Mouse (Mus musculus) heart, embryonic 10.5 days (tissue): ENCODE measurements around the gene Crtc3. TPM values are rescaled to one million over a fixed set of nuclear protein-coding genes. Genes with fewer than 3 reads are reported as not detected.
A peak's percentile ranks its signal among the peaks of the same experiment; 100 is the strongest.

Experiments used
- DNase-seq: peaks from one replicate; pipeline ENCODE4 v3.0.0-alpha.2; 2017; ENCODE audit warnings: low spot score
- H3K27ac ChIP-seq: fragments of 300-500 bp; sonication (generic); 2 replicates; pipeline ENCODE4 v1.5.1; 2016; ENCODE audit warnings: mild to moderate bottlenecking
- H3K27me3 ChIP-seq: fragments of 300-500 bp; sonication (generic); 2 replicates; pipeline ENCODE4 v1.6.1; 2016; ENCODE audit warnings: mild to moderate bottlenecking; ENCODE audit not compliant: poor library complexity, insufficient read depth, severe bottlenecking
- H3K36me3 ChIP-seq: fragments of 300-500 bp; sonication (generic); 2 replicates; pipeline ENCODE4 v1.6.1; 2016; ENCODE audit warnings: mild to moderate bottlenecking, moderate library complexity
- H3K4me1 ChIP-seq: fragments of 300-500 bp; sonication (generic); 2 replicates; pipeline ENCODE4 v1.6.1; 2016; ENCODE audit warnings: mild to moderate bottlenecking
- H3K4me3 ChIP-seq: fragments of 300-500 bp; sonication (generic); 2 replicates; pipeline ENCODE4 v1.5.1; 2016; ENCODE audit warnings: mild to moderate bottlenecking, moderate library complexity
- H3K9me3 ChIP-seq: fragments of 300-500 bp; sonication (generic); 2 replicates; pipeline ENCODE4 v1.6.1; 2016; ENCODE audit warnings: mild to moderate bottlenecking, moderate library complexity
- WGBS: fragments of 180-500 bp; shearing (Covaris S2); methylation state at CpG from one replicate; pipeline ENCODE4 v1.1.7; 2016; 5-methylcytosine and 5-hydroxymethylcytosine counted together
- polyA plus RNA-seq: library from polyadenylated mRNA; unstranded; fragments of >200 nt; fragmentation: Nextera tagmentation; extraction: Ambion mirVana; gene quantifications from 2 replicates; pipeline ENCODE4 v1.2.1, GENCODE M21; 2016

The Crtc3 gene
- polyA plus RNA-seq, 1 experiment from 2014 or later, result 18.6 TPM

GRCm38 (mm10) chr7:80631993-80632392 lies 56.7 kb downstream of the Crtc3 start:
- no peaks in the 10 kb centered on the region for H3K9me3 ChIP-seq
- H3K4me1 ChIP-seq, result peaks cover 61% of the 10 kb centered on the region
- no peak overlapping the region for H3K4me3 ChIP-seq
- no peak for DNase-seq
- peaks cover 3% of the 10 kb centered on the region; the same call in 1 of the 2 replicates for H3K36me3 ChIP-seq
- 76% methylated on average over 6 of the region's 6 CpGs for WGBS
- no peak overlapping the region for H3K27ac ChIP-seq
- no peaks in the 10 kb centered on the region for H3K27me3 ChIP-seq

- peaks cover 59% of the 10 kb centered on the region for H3K4me1 ChIP-seq
- no peaks in the 10 kb centered on the region for H3K27me3 ChIP-seq
- 76% methylated on average over 3 of the region's 3 CpGs for WGBS
- H3K36me3 ChIP-seq, result peaks cover 5% of the 10 kb centered on the region; the same call in 1 of the 2 replicates
- no peaks in the 10 kb centered on the region for H3K9me3 ChIP-seq
- 0 out of 2 replicates have a peak overlapping the region, but pooled peaks have one; percentile 13 for H3K27ac ChIP-seq
- DNase-seq, result no peak
- H3K4me3 ChIP-seq, result no peak overlapping the region
Measured at GRCm38 (mm10) chr7:80631405-80631804, 57.3 kb downstream of the Crtc3 start.

- Histone ChIP-seq H3K36me3 (peaks cover 12% of the 10 kb centered on the region; the same call in 1 of the 2 replicates), H3K4me3 (no peak overlapping the region), H3K4me1 (peaks cover 41% of the 10 kb centered on the region), H3K9me3 (no peaks in the 10 kb centered on the region), H3K27ac (no peak overlapping the region), H3K27me3 (no peaks in the 10 kb centered on the region)
- WGBS, result 63% methylated on average over 12 of the region's 12 CpGs
- no peak for DNase-seq
Measured at GRCm38 (mm10) chr7:80629369-80629768, 59.3 kb downstream of the Crtc3 start.

GRCm38 (mm10) chr7:80628708-80629183 lies 59.9 kb downstream of the Crtc3 start:
- no peak for DNase-seq
- 47% methylated on average over 8 of the region's 8 CpGs for WGBS
- Histone ChIP-seq H3K27me3 (no peaks in the 10 kb centered on the region), H3K9me3 (no peaks in the 10 kb centered on the region), H3K4me1 (peaks cover 41% of the 10 kb centered on the region), H3K4me3 (no peak overlapping the region), H3K27ac (peak overlapping the region; percentile 74; the same call in 1 of the 2 replicates), H3K36me3 (peaks cover 18% of the 10 kb centered on the region)

- Histone ChIP-seq H3K4me1 (peaks cover 39% of the 10 kb centered on the region), H3K36me3 (peaks cover 19% of the 10 kb centered on the region), H3K9me3 (no peaks in the 10 kb centered on the region), H3K4me3 (no peak overlapping the region), H3K27me3 (no peaks in the 10 kb centered on the region), H3K27ac (no peak overlapping the region)
- DNase-seq, result no peak
- 71% methylated on average over 5 of the region's 5 CpGs for WGBS
Measured at GRCm38 (mm10) chr7:80626943-80627342, 61.7 kb downstream of the Crtc3 start.

GRCm38 (mm10) chr7:80625841-80626240 lies 62.8 kb downstream of the Crtc3 start:
- peaks cover 29% of the 10 kb centered on the region for H3K4me1 ChIP-seq
- no peak overlapping the region for H3K27ac ChIP-seq
- H3K9me3 ChIP-seq, result no peaks in the 10 kb centered on the region
- no peak for DNase-seq
- peaks cover 25% of the 10 kb centered on the region for H3K36me3 ChIP-seq
- H3K27me3 ChIP-seq, result no peaks in the 10 kb centered on the region
- 77% methylated on average over 7 of the region's 7 CpGs for WGBS
- H3K4me3 ChIP-seq, result no peak overlapping the region

- 82% methylated on average over 5 of the region's 5 CpGs for WGBS
- no peaks in the 10 kb centered on the region for H3K27me3 ChIP-seq
- peaks cover 25% of the 10 kb centered on the region for H3K36me3 ChIP-seq
- no peaks in the 10 kb centered on the region for H3K9me3 ChIP-seq
- DNase-seq, result no peak
- peaks cover 12% of the 10 kb centered on the region for H3K4me1 ChIP-seq
- H3K27ac ChIP-seq, result no peak overlapping the region
- H3K4me3 ChIP-seq, result no peak overlapping the region
Measured at GRCm38 (mm10) chr7:80623276-80623675, 65.4 kb downstream of the Crtc3 start.

GRCm38 (mm10) chr7:80616096-80616495 lies 72.6 kb downstream of the Crtc3 start:
- H3K4me1 ChIP-seq, result peaks cover 22% of the 10 kb centered on the region
- peaks cover 15% of the 10 kb centered on the region for H3K36me3 ChIP-seq
- WGBS, result 70% methylated on average over 9 of the region's 9 CpGs
- no peak for DNase-seq
- no peaks in the 10 kb centered on the region for H3K9me3 ChIP-seq
- no peak overlapping the region for H3K4me3 ChIP-seq
- no peaks in the 10 kb centered on the region for H3K27me3 ChIP-seq
- H3K27ac ChIP-seq, result 0 out of 2 replicates have a peak overlapping the region, but pooled peaks have one; percentile 16

GRCm38 (mm10) chr7:80614042-80614441 lies 74.6 kb downstream of the Crtc3 start:
- H3K4me1 ChIP-seq, result peaks cover 22% of the 10 kb centered on the region
- DNase-seq, result no peak
- no peaks in the 10 kb centered on the region for H3K27me3 ChIP-seq
- H3K4me3 ChIP-seq, result no peak overlapping the region
- no peak overlapping the region for H3K27ac ChIP-seq
- WGBS, result 81% methylated on average over 3 of the region's 3 CpGs
- peaks cover 18% of the 10 kb centered on the region for H3K36me3 ChIP-seq
- no peaks in the 10 kb centered on the region for H3K9me3 ChIP-seq

GRCm38 (mm10) chr7:80612191-80612787 lies 76.4 kb downstream of the Crtc3 start:
- H3K27me3 ChIP-seq, result no peaks in the 10 kb centered on the region
- H3K4me3 ChIP-seq, result no peak overlapping the region
- no peaks in the 10 kb centered on the region for H3K9me3 ChIP-seq
- peak overlapping the region; percentile 63; the same call in 1 of the 2 replicates for H3K27ac ChIP-seq
- WGBS, result 58% methylated on average over 11 of the region's 11 CpGs
- DNase-seq, result no peak
- peaks cover 22% of the 10 kb centered on the region for H3K4me1 ChIP-seq
- H3K36me3 ChIP-seq, result peaks cover 15% of the 10 kb centered on the region

- Histone ChIP-seq H3K36me3 (peaks cover 16% of the 10 kb centered on the region; the same call in 1 of the 2 replicates), H3K4me3 (no peak overlapping the region), H3K9me3 (no peaks in the 10 kb centered on the region), H3K27me3 (peaks cover 2% of the 10 kb centered on the region; the same call in 1 of the 2 replicates), H3K4me1 (peaks cover 22% of the 10 kb centered on the region), H3K27ac (peak overlapping the region; percentile 63; the same call in 1 of the 2 replicates)
- no peak for DNase-seq
- 75% methylated on average over 7 of the region's 7 CpGs for WGBS
Measured at GRCm38 (mm10) chr7:80611646-80612045, 77.0 kb downstream of the Crtc3 start.

- peaks cover 6% of the 10 kb centered on the region; the same call in 1 of the 2 replicates for H3K27me3 ChIP-seq
- 49% methylated on average over 2 of the region's 2 CpGs for WGBS
- H3K36me3 ChIP-seq, result peaks cover 9% of the 10 kb centered on the region; the same call in 1 of the 2 replicates
- no peak overlapping the region for H3K4me3 ChIP-seq
- no peaks in the 10 kb centered on the region for H3K9me3 ChIP-seq
- no peak overlapping the region for H3K27ac ChIP-seq
- H3K4me1 ChIP-seq, result peaks cover 32% of the 10 kb centered on the region
- DNase-seq, result no peak
Measured at GRCm38 (mm10) chr7:80607503-80607902, 81.2 kb downstream of the Crtc3 start.

- no peak for DNase-seq
- H3K4me3 ChIP-seq, result no peak overlapping the region
- peaks cover 26% of the 10 kb centered on the region for H3K4me1 ChIP-seq
- 73% methylated on average over 4 of the region's 4 CpGs for WGBS
- no peak overlapping the region for H3K27ac ChIP-seq
- no peaks in the 10 kb centered on the region for H3K9me3 ChIP-seq
- peaks cover 10% of the 10 kb centered on the region for H3K36me3 ChIP-seq
- peaks cover 6% of the 10 kb centered on the region; the same call in 1 of the 2 replicates for H3K27me3 ChIP-seq
Measured at GRCm38 (mm10) chr7:80606435-80606834, 82.2 kb downstream of the Crtc3 start.
